Mouse (Mus musculus) heart, embryonic 14.5 days (tissue): ENCODE data around the gene Fam122a. TPM values are rescaled to one million over a fixed set of nuclear protein-coding genes. Genes with fewer than 3 reads are reported as not detected.

Experiments
- ATAC-seq: fragments of 200-750 bp; cut with Nextera tagmentation; 2 replicates; pipeline ENCODE4 v1.8.0; 2017; ENCODE audit warnings: low read depth, moderate TSS enrichment; ENCODE audit not compliant: insufficient number of reproducible peaks, insufficient read depth, low FRiP score
- H3K27ac ChIP-seq, 2 experiments: fragments of 200-500 bp in 1 of 2; fragments of 300-500 bp in 1 of 2; sonication (generic) in 1 of 2; replicated peaks in 1 of 2; 2 replicates each; pipeline ENCODE4 v1.5.1; 2012 to 2014; ENCODE audit warnings: low read depth in 2 of 2, low read length in 2 of 2, control low read depth in 1 of 2, mild to moderate bottlenecking in 1 of 2, mixed read lengths in 1 of 2; ENCODE audit not compliant: control insufficient read depth in 1 of 2, insufficient read depth in 1 of 2
- H3K27me3 ChIP-seq: fragments of 300-500 bp; sonication (generic); 2 replicates; pipeline ENCODE4 v1.6.1; 2014; ENCODE audit warnings: mild to moderate bottlenecking, low read length, control low read depth; ENCODE audit not compliant: control insufficient read depth, insufficient read depth
- H3K36me3 ChIP-seq: fragments of 300-500 bp; sonication (generic); 2 replicates; pipeline ENCODE4 v1.6.1; 2014; ENCODE audit warnings: mild to moderate bottlenecking, control low read depth, low read length, mixed read lengths; ENCODE audit not compliant: control insufficient read depth, insufficient read depth
- H3K4me1 ChIP-seq, 2 experiments: fragments of 200-500 bp in 1 of 2; fragments of 300-500 bp in 1 of 2; sonication (generic) in 1 of 2; 2 replicates each; pipeline ENCODE4 v1.6.1; 2012 to 2014; ENCODE audit warnings: low read length in 2 of 2, control low read depth in 1 of 2, mixed read lengths in 1 of 2; ENCODE audit not compliant: control insufficient read depth in 2 of 2, insufficient read depth in 2 of 2
- H3K4me2 ChIP-seq: fragments of 300-500 bp; sonication (generic); 2 replicates; pipeline ENCODE4 v1.6.1; 2014; ENCODE audit warnings: mild to moderate bottlenecking, low read length
- H3K4me3 ChIP-seq, 2 experiments: fragments of 200-500 bp in 1 of 2; fragments of 300-500 bp in 1 of 2; sonication (generic) in 1 of 2; 2 replicates each; pipeline ENCODE4 v1.5.1; 2012 to 2014; ENCODE audit warnings: low read length in 2 of 2, mild to moderate bottlenecking in 2 of 2, control low read depth in 1 of 2, low read depth in 1 of 2, moderate library complexity in 1 of 2; ENCODE audit not compliant: control insufficient read depth in 1 of 2, insufficient read depth in 1 of 2
- H3K9ac ChIP-seq: fragments of 300-500 bp; sonication (generic); 2 replicates; pipeline ENCODE4 v1.6.1; 2014; ENCODE audit warnings: mild to moderate bottlenecking, low read length
- H3K9me3 ChIP-seq: fragments of 300-500 bp; sonication (generic); 2 replicates; pipeline ENCODE4 v1.6.1; 2016; ENCODE audit warnings: low read length, control low read depth; ENCODE audit not compliant: control insufficient read depth
- WGBS: fragments of 180-500 bp; shearing (Covaris S2); extraction: QIAGEN DNeasy Blood & Tissue Kit; methylation state at CpG from one replicate; pipeline ENCODE4 v1.1.7; 2014; 5-methylcytosine and 5-hydroxymethylcytosine counted together
- polyA plus RNA-seq: library from polyadenylated mRNA; unstranded; fragments of >200 nt; fragmentation: Nextera tagmentation; extraction: Ambion mirVana; gene quantifications from 2 replicates; pipeline ENCODE4 v1.2.1, GENCODE M21; 2014

Fam122a gene
- polyA plus RNA-seq, 1 experiment from 2014 or later: 49.8 TPM

GRCm38 (mm10) chr19:24427258-24427657 lies 49.9 kb downstream of the Fam122a start:
- Histone ChIP-seq H3K27me3 (no peaks in the 10 kb centered on the region), H3K9ac (peak overlapping the region; percentile 13; the same call in 1 of the 2 replicates), H3K4me3 (no peak overlapping the region), H3K4me2 (no peak overlapping the region), H3K4me1 (peaks cover 7 to 12% of the 10 kb centered on the region in 2 experiments; a peak in 3 of 4 replicates), H3K36me3 (no peaks in the 10 kb centered on the region), H3K9me3 (no peaks in the 10 kb centered on the region), H3K27ac (peak overlapping the region; percentile 71 to 90)
- 60% methylated on average over 4 of the region's 4 CpGs for WGBS
- ATAC-seq: no peak

- H3K4me3 ChIP-seq: no peak overlapping the region
- no peak overlapping the region for H3K4me2 ChIP-seq
- ATAC-seq: peak; percentile 66
- whole genome bisulfite sequencing: 42% methylated on average over 7 of the region's 7 CpGs
- H3K27me3 ChIP-seq: no peaks in the 10 kb centered on the region
- H3K9me3 ChIP-seq: no peaks in the 10 kb centered on the region
- peaks cover 7 to 12% of the 10 kb centered on the region in 2 experiments; a peak in 3 of 4 replicates for H3K4me1 ChIP-seq
- H3K36me3 ChIP-seq: no peaks in the 10 kb centered on the region
- H3K27ac ChIP-seq: peak overlapping the region; percentile 71 to 90
- peak overlapping the region; percentile 13; the same call in 1 of the 2 replicates for H3K9ac ChIP-seq
These were observed 50.4 kb downstream of the Fam122a start for GRCm38 (mm10) chr19:24426759-24427181.

Other genes with a start within 250 kb of the Fam122a start
- 60.4 and 64.6 TPM in 2 replicates for gene Fxn, start 196.8 kb downstream of the Fam122a start, polyA plus RNA-seq
- 10.5 and 10.9 TPM in 2 replicates for gene Pip5k1b, start 78.5 kb upstream of the Fam122a start, polyA plus RNA-seq
- 7.1 TPM in 2 replicates for gene Tmem252, start 196.7 kb upstream of the Fam122a start, polyA plus RNA-seq